Mouse (Mus musculus): Measurements from ENCODE around the gene Sgsh. TPM values are rescaled to one million over a fixed set of nuclear protein-coding genes. Genes with fewer than 3 reads are reported as not detected.

The Sgsh gene
- polyA plus RNA-seq, 2 experiments: 8.7 to 9.8 TPM

DNA sequence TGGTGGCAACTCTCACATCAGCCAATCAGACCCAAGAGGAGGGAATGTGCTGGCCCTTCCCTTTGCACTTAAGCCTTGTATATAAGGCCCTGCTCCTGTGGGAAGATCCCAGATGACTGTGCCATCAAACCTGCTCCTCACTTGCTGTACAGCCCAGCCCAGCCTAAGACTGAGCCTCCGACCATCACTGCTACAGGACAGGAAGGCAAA, 47.8 kb downstream of the Sgsh start, which contains the start of gene Card14:
Card14 (plus strand) TSS at position 111 of the 210 bp plus-strand sequence.
- Histone ChIP-seq H3K9me3 (ENCODE audit: control insufficient read depth, low read length) (no peaks in the 10 kb centered on the region), H3K4me1 (ENCODE audit: control insufficient read depth, insufficient read depth, low read length) (no peaks in the 10 kb centered on the region; the same call in 1 of the 2 replicates), H3K9ac (ENCODE audit: low read depth, low read length, severe bottlenecking) (peak within 1 kb of the TSS; percentile 9; the same call in 1 of the 2 replicates), H3K4me2 (replicated peaks; ENCODE audit: low read depth, low read length, severe bottlenecking) (peak within 1 kb of the TSS; percentile 28), H3K4me3 (replicated peaks; ENCODE audit: low read length) (no peak within 1 kb of the TSS), H3K27me3 (ENCODE audit: control insufficient read depth, insufficient read depth, low read length) (no peaks in the 10 kb centered on the region), H3K27ac (replicated peaks; ENCODE audit: low read depth, low read length) (0 out of 2 replicates have a peak within 1 kb of the TSS, but pooled peaks have one; percentile 7), H3K36me3 (ENCODE audit: control insufficient read depth, insufficient read depth, low read length) (no peaks in the 10 kb centered on the region)
- 32% methylated on average over 1 of the region's 1 CpGs for WGBS
- no peak for DNase-seq (ENCODE audit: low spot score)
- no peak for TF ChIP-seq POLR2A (IDR thresholded peaks at IDR 0.05; ENCODE audit: borderline replicate concordance, extremely low read depth, insufficient read depth, insufficient read length)
- ATAC-seq (ENCODE audit: low FRiP score, low read depth): no peak

DNA sequence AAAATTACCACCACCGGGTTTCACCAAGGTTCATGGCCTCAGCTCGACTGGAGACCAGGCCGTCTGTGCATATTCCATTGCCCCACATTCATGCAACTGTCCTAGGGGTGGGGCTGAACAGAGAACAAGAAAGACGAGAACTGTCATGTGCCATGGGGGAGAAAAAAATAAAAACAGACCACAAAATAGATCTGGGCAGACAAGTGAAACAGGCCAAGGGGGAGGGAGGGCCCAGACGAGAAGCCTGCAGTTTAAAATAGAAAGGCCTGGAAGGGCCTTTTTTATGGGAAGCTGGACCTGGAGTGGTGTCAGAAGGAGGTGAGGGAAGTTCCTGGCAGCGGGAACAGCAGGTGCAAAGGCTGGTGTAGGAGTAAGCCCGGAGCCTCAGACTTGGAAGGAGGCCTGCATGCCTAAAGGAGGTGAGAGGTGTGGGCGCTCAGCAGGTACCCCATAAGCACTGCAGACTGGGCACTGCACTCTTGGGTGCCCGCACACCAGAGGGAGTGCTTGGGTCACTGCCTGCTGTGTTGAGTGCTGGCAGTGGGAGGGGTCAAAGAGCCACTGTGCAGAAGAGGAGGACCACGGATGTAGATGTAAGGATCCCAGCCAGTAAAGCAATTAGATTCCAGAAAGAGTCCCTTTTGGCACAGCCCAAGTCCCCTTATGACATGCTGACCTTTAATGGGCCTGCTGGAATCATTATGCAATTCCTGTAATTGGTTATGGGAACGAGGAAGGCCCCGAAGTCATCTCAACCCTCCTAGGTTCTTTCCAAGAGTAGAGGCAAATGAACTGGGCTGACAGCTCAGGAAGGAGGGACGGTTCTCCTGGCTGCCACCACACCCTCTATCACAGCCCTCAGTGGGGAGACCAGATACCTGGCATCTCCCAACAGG, 48.3 kb downstream of the Sgsh start:
- H3K9me3 ChIP-seq (ENCODE audit: control insufficient read depth, low read length): no peaks in the 10 kb centered on the region
- H3K27me3 ChIP-seq (ENCODE audit: control insufficient read depth, insufficient read depth, low read length): no peaks in the 10 kb centered on the region
- H3K27ac ChIP-seq (replicated peaks; ENCODE audit: low read depth, low read length): no peak overlapping the region
- ATAC-seq (ENCODE audit: low FRiP score, low read depth) (no peak), DNase-seq (ENCODE audit: low spot score) (no peak)
- H3K4me3 ChIP-seq (replicated peaks; ENCODE audit: low read length): no peak overlapping the region
- WGBS: 47% methylated on average over 13 of the region's 13 CpGs
- H3K4me1 ChIP-seq (ENCODE audit: control insufficient read depth, insufficient read depth, low read length): no peaks in the 10 kb centered on the region; the same call in 1 of the 2 replicates
- TF ChIP-seq POLR2A (IDR thresholded peaks at IDR 0.05; ENCODE audit: borderline replicate concordance, extremely low read depth, insufficient read depth, insufficient read length): no peak
- no peaks in the 10 kb centered on the region for H3K36me3 ChIP-seq (ENCODE audit: control insufficient read depth, insufficient read depth, low read length)
- H3K4me2 ChIP-seq (replicated peaks; ENCODE audit: low read depth, low read length, severe bottlenecking): no peak overlapping the region
- H3K9ac ChIP-seq (ENCODE audit: low read depth, low read length, severe bottlenecking): no peak overlapping the region

- peaks cover 4% of the 10 kb centered on the region; the same call in 1 of the 2 replicates for H3K4me1 ChIP-seq (ENCODE audit: control insufficient read depth, insufficient read depth, low read length)
- 44% methylated on average over 16 of the region's 16 CpGs for WGBS
- H3K9me3 ChIP-seq (ENCODE audit: control insufficient read depth, low read length): no peaks in the 10 kb centered on the region
- H3K27ac ChIP-seq (replicated peaks; ENCODE audit: low read depth, low read length): no peak overlapping the region
- no peak overlapping the region for H3K4me3 ChIP-seq (replicated peaks; ENCODE audit: low read length)
- no peaks in the 10 kb centered on the region for H3K36me3 ChIP-seq (ENCODE audit: control insufficient read depth, insufficient read depth, low read length)
- no peaks in the 10 kb centered on the region for H3K27me3 ChIP-seq (ENCODE audit: control insufficient read depth, insufficient read depth, low read length)
- no peak for ATAC-seq (ENCODE audit: low FRiP score, low read depth)
- no peak overlapping the region for H3K4me2 ChIP-seq (replicated peaks; ENCODE audit: low read depth, low read length, severe bottlenecking)
- no peak for TF ChIP-seq POLR2A (IDR thresholded peaks at IDR 0.05; ENCODE audit: borderline replicate concordance, extremely low read depth, insufficient read depth, insufficient read length)
- H3K9ac ChIP-seq (ENCODE audit: low read depth, low read length, severe bottlenecking): no peak overlapping the region
- no peak for DNase-seq (ENCODE audit: low spot score)
Measured at GRCm38 (mm10) chr11:119304904-119305712, 50.2 kb downstream of the Sgsh start.

DNA sequence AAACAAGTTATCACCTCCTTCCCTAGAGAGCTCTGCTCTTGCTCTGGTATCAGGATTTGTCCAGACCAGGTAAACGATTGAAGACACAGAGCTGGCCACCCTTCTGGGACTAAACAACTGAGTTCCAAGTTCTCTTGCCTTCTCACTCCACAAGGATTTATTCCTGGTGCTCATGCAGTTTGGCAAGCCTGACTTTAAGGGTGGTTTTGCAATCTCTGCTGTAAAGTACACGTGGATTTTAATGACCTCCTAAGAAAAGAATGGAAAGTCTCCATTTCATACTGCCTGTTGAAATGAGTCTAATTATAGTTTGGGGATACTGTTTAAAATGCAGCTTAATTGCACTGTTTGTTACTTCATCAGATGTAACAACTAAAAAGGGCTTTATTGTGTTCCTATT, 54.4 kb downstream of the Sgsh start:
- no peak overlapping the region for H3K9ac ChIP-seq (ENCODE audit: low read depth, low read length, severe bottlenecking)
- ATAC-seq (ENCODE audit: low FRiP score, low read depth): no peak
- no peak for TF ChIP-seq POLR2A (IDR thresholded peaks at IDR 0.05; ENCODE audit: borderline replicate concordance, extremely low read depth, insufficient read depth, insufficient read length)
- peaks cover 10% of the 10 kb centered on the region for H3K4me1 ChIP-seq (ENCODE audit: control insufficient read depth, insufficient read depth, low read length)
- no peak overlapping the region for H3K27ac ChIP-seq (replicated peaks; ENCODE audit: low read depth, low read length)
- H3K9me3 ChIP-seq (ENCODE audit: control insufficient read depth, low read length): no peaks in the 10 kb centered on the region
- H3K4me2 ChIP-seq (replicated peaks; ENCODE audit: low read depth, low read length, severe bottlenecking): peak overlapping the region; percentile 85; the same call in 1 of the 2 replicates
- peaks cover 23% of the 10 kb centered on the region for H3K36me3 ChIP-seq (ENCODE audit: control insufficient read depth, insufficient read depth, low read length)
- H3K27me3 ChIP-seq (ENCODE audit: control insufficient read depth, insufficient read depth, low read length): no peaks in the 10 kb centered on the region
- no peak for DNase-seq (ENCODE audit: low spot score)
- peak overlapping the region; percentile 83; the same call in 1 of the 2 replicates for H3K4me3 ChIP-seq (replicated peaks; ENCODE audit: low read length)
- WGBS: 19% methylated on average over 2 of the region's 2 CpGs

DNA sequence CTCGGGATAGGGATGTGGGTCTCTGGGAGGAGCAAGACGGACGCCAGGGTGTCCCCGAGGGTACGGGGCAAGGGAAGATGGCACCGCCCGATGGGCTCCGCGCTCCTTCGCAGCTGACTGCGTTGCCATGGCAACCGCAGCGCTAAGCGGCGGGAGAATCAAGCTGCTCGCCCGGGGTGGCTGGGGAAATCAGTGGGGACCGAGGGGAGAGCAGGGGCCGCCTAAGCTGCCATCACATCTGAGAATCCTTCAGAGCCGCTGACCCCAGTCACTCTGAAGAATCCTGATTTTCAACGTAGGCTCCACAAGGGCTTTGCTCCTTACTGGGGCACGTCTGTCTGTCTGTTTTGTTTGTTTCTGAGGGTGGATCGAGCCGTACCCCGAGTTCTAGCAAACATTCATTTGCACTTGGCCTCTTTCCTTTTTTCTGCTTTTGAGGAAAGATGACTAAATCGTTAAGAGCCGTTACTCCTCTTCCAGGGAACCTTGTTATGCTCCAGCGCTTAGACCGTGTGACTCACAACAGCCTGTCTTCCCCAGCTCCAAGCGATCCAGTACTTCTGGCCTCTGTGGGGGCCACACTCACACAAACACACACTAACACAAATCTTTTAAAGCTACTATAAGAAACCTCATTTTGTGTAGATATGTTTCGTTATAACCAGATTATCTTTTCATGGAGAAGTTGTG, 54.9 kb downstream of the Sgsh start:
- no peak for DNase-seq (ENCODE audit: low spot score)
- Histone ChIP-seq H3K9ac (ENCODE audit: low read depth, low read length, severe bottlenecking) (peak overlapping the region; percentile 89), H3K4me3 (replicated peaks; ENCODE audit: low read length) (peak overlapping the region; percentile 83), H3K27me3 (ENCODE audit: control insufficient read depth, insufficient read depth, low read length) (no peaks in the 10 kb centered on the region), H3K9me3 (ENCODE audit: control insufficient read depth, low read length) (no peaks in the 10 kb centered on the region), H3K27ac (replicated peaks; ENCODE audit: low read depth, low read length) (peak overlapping the region; percentile 86), H3K36me3 (ENCODE audit: control insufficient read depth, insufficient read depth, low read length) (peaks cover 29% of the 10 kb centered on the region), H3K4me2 (replicated peaks; ENCODE audit: low read depth, low read length, severe bottlenecking) (peak overlapping the region; percentile 85), H3K4me1 (ENCODE audit: control insufficient read depth, insufficient read depth, low read length) (peaks cover 10% of the 10 kb centered on the region)
- 2% methylated on average over 31 of the region's 31 CpGs for WGBS
- ATAC-seq (ENCODE audit: low FRiP score, low read depth): peak; percentile 68; the same call in 1 of the 2 replicates
- TF ChIP-seq POLR2A (IDR thresholded peaks at IDR 0.05; ENCODE audit: borderline replicate concordance, extremely low read depth, insufficient read depth, insufficient read length): no peak
